Mouse (Mus musculus): ENCODE measurements around the gene A930033H14Rik. TPM values are rescaled to one million over a fixed set of nuclear protein-coding genes. Genes with fewer than 3 reads are reported as not detected.

A930033H14Rik gene
- 1.3 TPM in 2 replicates for polyA plus RNA-seq (2015; fragmentation: Nextera tagmentation; extraction: Ambion mirVana)

- Histone ChIP-seq H3K4me2 (peak within 1 kb of the TSS; percentile 89), H3K9me3 (no peaks in the 10 kb centered on the region), H3K9ac (peak within 1 kb of the TSS; percentile 96), H3K4me3 (peak within 1 kb of the TSS; percentile 76), H3K27me3 (no peaks in the 10 kb centered on the region), H3K36me3 (peaks cover 10% of the 10 kb centered on the region), H3K4me1 (replicated peaks) (peaks cover 24% of the 10 kb centered on the region), H3K27ac (replicated peaks) (peak within 1 kb of the TSS; percentile 98)
- ATAC-seq (ENCODE audit: low read depth): peak; percentile 91
- WGBS: 1% methylated on average over 68 of the region's 84 CpGs
Measured at GRCm38 (mm10) chr10:69212542-69213440, at the start of gene A930033H14Rik. TSS of gene A930033H14Rik (minus strand) at chr10:69213098.

- Histone ChIP-seq H3K36me3 (0 out of 2 replicates have a peak, but pooled peaks cover 7% of the 10 kb centered on the region), H3K4me3 (no peak overlapping the region), H3K27me3 (no peaks in the 10 kb centered on the region), H3K27ac (replicated peaks) (no peak overlapping the region), H3K9ac (no peak overlapping the region), H3K9me3 (no peaks in the 10 kb centered on the region), H3K4me1 (replicated peaks) (peaks cover 15% of the 10 kb centered on the region), H3K4me2 (no peak overlapping the region)
- WGBS: 89% methylated on average over 8 of the region's 8 CpGs
- ATAC-seq (ENCODE audit: low read depth): no peak
Measured at GRCm38 (mm10) chr10:69259929-69260328, 47.0 kb upstream of the A930033H14Rik start.

GRCm38 (mm10) chr10:69259161-69259560, 46.3 kb upstream of the A930033H14Rik start:
- Histone ChIP-seq H3K36me3 (0 out of 2 replicates have a peak, but pooled peaks cover 7% of the 10 kb centered on the region), H3K4me2 (no peak overlapping the region), H3K9ac (no peak overlapping the region), H3K27ac (replicated peaks) (0 out of 2 replicates have a peak overlapping the region, but pooled peaks have one; percentile 5), H3K4me3 (no peak overlapping the region), H3K27me3 (no peaks in the 10 kb centered on the region), H3K9me3 (no peaks in the 10 kb centered on the region), H3K4me1 (replicated peaks) (peaks cover 17% of the 10 kb centered on the region)
- 92% methylated on average over 2 of the region's 2 CpGs for WGBS
- ATAC-seq (ENCODE audit: low read depth): no peak

GRCm38 (mm10) chr10:69258588-69258987, 45.7 kb upstream of the A930033H14Rik start:
- no peak overlapping the region for H3K4me2 ChIP-seq
- WGBS: 77% methylated on average over 9 of the region's 9 CpGs
- H3K36me3 ChIP-seq: 0 out of 2 replicates have a peak, but pooled peaks cover 7% of the 10 kb centered on the region
- H3K27me3 ChIP-seq: no peaks in the 10 kb centered on the region
- peaks cover 17% of the 10 kb centered on the region for H3K4me1 ChIP-seq (replicated peaks)
- no peak overlapping the region for H3K4me3 ChIP-seq
- no peaks in the 10 kb centered on the region for H3K9me3 ChIP-seq
- ATAC-seq (ENCODE audit: low read depth): no peak
- 0 out of 2 replicates have a peak overlapping the region, but pooled peaks have one; percentile 5 for H3K27ac ChIP-seq (replicated peaks)
- H3K9ac ChIP-seq: no peak overlapping the region

GRCm38 (mm10) chr10:69257592-69258133, 44.8 kb upstream of the A930033H14Rik start:
- Histone ChIP-seq H3K9ac (no peak overlapping the region), H3K27ac (replicated peaks) (no peak overlapping the region), H3K4me1 (replicated peaks) (peaks cover 24% of the 10 kb centered on the region), H3K27me3 (no peaks in the 10 kb centered on the region), H3K4me2 (no peak overlapping the region), H3K4me3 (no peak overlapping the region), H3K9me3 (no peaks in the 10 kb centered on the region), H3K36me3 (0 out of 2 replicates have a peak, but pooled peaks cover 7% of the 10 kb centered on the region)
- 86% methylated on average over 6 of the region's 6 CpGs for WGBS
- ATAC-seq (ENCODE audit: low read depth): no peak

- no peak for ATAC-seq (ENCODE audit: low read depth)
- H3K36me3 ChIP-seq: 0 out of 2 replicates have a peak, but pooled peaks cover 7% of the 10 kb centered on the region
- no peak overlapping the region for H3K4me2 ChIP-seq
- peak overlapping the region; percentile 52; the same call in 1 of the 2 replicates for H3K27ac ChIP-seq (replicated peaks)
- H3K4me3 ChIP-seq: no peak overlapping the region
- no peaks in the 10 kb centered on the region for H3K9me3 ChIP-seq
- 37% methylated on average over 5 of the region's 5 CpGs for WGBS
- H3K9ac ChIP-seq: no peak overlapping the region
- no peaks in the 10 kb centered on the region for H3K27me3 ChIP-seq
- peaks cover 24% of the 10 kb centered on the region for H3K4me1 ChIP-seq (replicated peaks)
Measured at GRCm38 (mm10) chr10:69255594-69255993, 42.7 kb upstream of the A930033H14Rik start.

GRCm38 (mm10) chr10:69254390-69254847, 41.5 kb upstream of the A930033H14Rik start:
- Histone ChIP-seq H3K4me2 (no peak overlapping the region), H3K4me1 (replicated peaks) (peaks cover 24% of the 10 kb centered on the region), H3K9ac (no peak overlapping the region), H3K27me3 (no peaks in the 10 kb centered on the region), H3K9me3 (no peaks in the 10 kb centered on the region), H3K4me3 (no peak overlapping the region), H3K27ac (replicated peaks) (peak overlapping the region; percentile 30), H3K36me3 (peaks cover 4% of the 10 kb centered on the region)
- WGBS: 9% methylated on average over 8 of the region's 8 CpGs
- peak; percentile 28 for ATAC-seq (ENCODE audit: low read depth)

- H3K36me3 ChIP-seq: peaks cover 6% of the 10 kb centered on the region
- no peak overlapping the region for H3K4me2 ChIP-seq
- H3K4me3 ChIP-seq: no peak overlapping the region
- peaks cover 24% of the 10 kb centered on the region for H3K4me1 ChIP-seq (replicated peaks)
- 81% methylated on average over 5 of the region's 5 CpGs for WGBS
- no peak overlapping the region for H3K9ac ChIP-seq
- no peaks in the 10 kb centered on the region for H3K27me3 ChIP-seq
- H3K9me3 ChIP-seq: no peaks in the 10 kb centered on the region
- no peak for ATAC-seq (ENCODE audit: low read depth)
- H3K27ac ChIP-seq (replicated peaks): peak overlapping the region; percentile 30
Measured at GRCm38 (mm10) chr10:69253686-69254080, 40.8 kb upstream of the A930033H14Rik start.

GRCm38 (mm10) chr10:69253075-69253685, 40.3 kb upstream of the A930033H14Rik start:
- 56% methylated on average over 5 of the region's 5 CpGs for WGBS
- no peak for ATAC-seq (ENCODE audit: low read depth)
- Histone ChIP-seq H3K36me3 (peaks cover 6% of the 10 kb centered on the region), H3K27me3 (no peaks in the 10 kb centered on the region), H3K27ac (replicated peaks) (peak overlapping the region; percentile 42; the same call in 1 of the 2 replicates), H3K9me3 (no peaks in the 10 kb centered on the region), H3K4me3 (no peak overlapping the region), H3K4me2 (no peak overlapping the region), H3K4me1 (replicated peaks) (peaks cover 24% of the 10 kb centered on the region), H3K9ac (no peak overlapping the region)

- WGBS: 92% methylated on average over 17 of the region's 17 CpGs
Measured at GRCm38 (mm10) chr10:69252112-69253074, 39.5 kb upstream of the A930033H14Rik start.

GRCm38 (mm10) chr10:69251254-69251653, 38.4 kb upstream of the A930033H14Rik start:
- no peaks in the 10 kb centered on the region for H3K27me3 ChIP-seq
- H3K27ac ChIP-seq (replicated peaks): no peak overlapping the region
- 93% methylated on average over 6 of the region's 6 CpGs for WGBS
- H3K4me2 ChIP-seq: no peak overlapping the region
- H3K4me3 ChIP-seq: no peak overlapping the region
- H3K4me1 ChIP-seq (replicated peaks): peaks cover 24% of the 10 kb centered on the region
- no peak overlapping the region for H3K9ac ChIP-seq
- 0 out of 2 replicates have a peak, but pooled peaks cover 4% of the 10 kb centered on the region for H3K9me3 ChIP-seq
- peaks cover 6% of the 10 kb centered on the region for H3K36me3 ChIP-seq
- no peak for ATAC-seq (ENCODE audit: low read depth)

More at GRCm38 (mm10) chr10:69252112-69253074, 39.5 kb upstream of the A930033H14Rik start:
- Histone ChIP-seq H3K9ac (no peak overlapping the region), H3K4me2 (no peak overlapping the region), H3K27me3 (no peaks in the 10 kb centered on the region), H3K27ac (replicated peaks) (0 out of 2 replicates have a peak overlapping the region, but pooled peaks have one; percentile 38), H3K4me1 (replicated peaks) (peaks cover 24% of the 10 kb centered on the region), H3K36me3 (peaks cover 6% of the 10 kb centered on the region), H3K4me3 (no peak overlapping the region), H3K9me3 (no peaks in the 10 kb centered on the region)
- ATAC-seq (ENCODE audit: low read depth): no peak

Measured in neural tube, embryonic 13.5 days (tissue).